Mouse (Mus musculus) activated CD4-positive, CD25-positive, alpha-beta regulatory T cell, adult 4 months (primary cell): ENCODE measurements around the gene Rin3. TPM values are rescaled to one million over a fixed set of nuclear protein-coding genes. Genes with fewer than 3 reads are reported as not detected.
A peak's percentile ranks its signal among the peaks of the same experiment; 100 is the strongest.

ENCODE experiments used
- ATAC-seq: one replicate; pipeline ENCODE4 v1.8.0; 2017
- polyA plus RNA-seq, 2 experiments: library from polyadenylated mRNA; unstranded; fragments of 100-300 nt; shearing (Covaris generic); gene quantifications; one replicate each; pipeline ENCODE4 v1.2.1; 2017

The Rin3 gene
- polyA plus RNA-seq, 2 experiments from 2014 or later: 41.7 to 60.6 TPM

DNA sequence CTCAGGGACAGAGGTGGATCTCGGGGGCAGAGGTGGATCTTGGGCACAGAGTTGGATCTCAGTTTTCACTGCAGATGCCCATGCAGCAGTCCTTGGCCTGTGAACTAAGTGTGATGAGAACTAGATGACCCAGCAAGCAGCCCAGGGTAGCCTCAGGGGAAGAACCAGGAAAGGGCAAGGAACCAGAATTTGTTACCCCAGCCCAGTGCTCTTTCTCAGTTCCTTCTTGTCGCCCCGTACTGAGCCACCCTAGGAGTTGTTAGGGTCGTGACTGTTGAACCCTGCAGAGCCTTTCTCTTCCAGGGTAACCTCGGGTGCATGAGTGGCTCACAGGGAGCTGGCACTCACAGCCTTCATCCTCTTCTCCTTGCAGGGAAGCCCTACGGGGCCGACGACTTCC lies 99.3 kb downstream of the Rin3 start:
- no peak for ATAC-seq

DNA sequence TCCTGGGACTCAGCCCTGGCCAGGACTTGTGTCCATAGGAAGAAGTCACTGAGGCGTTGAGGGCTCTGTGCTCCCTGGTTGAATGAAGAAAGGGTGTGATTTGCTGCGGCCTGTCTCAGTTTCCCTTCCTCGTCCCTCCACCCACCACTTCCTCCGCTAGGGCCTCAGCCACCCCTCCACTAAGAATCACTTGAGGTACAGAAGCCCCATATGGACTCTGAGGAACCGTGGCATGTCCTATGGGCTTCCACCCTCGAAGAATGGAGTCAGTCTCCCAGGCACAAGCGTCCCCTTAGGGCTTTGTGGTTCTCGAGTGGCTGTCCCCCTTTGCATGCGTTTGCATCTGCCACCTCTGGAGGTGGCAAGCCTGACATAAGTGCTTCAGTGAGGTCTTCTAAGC lies 100.4 kb downstream of the Rin3 start:
- ATAC-seq: no peak

DNA sequence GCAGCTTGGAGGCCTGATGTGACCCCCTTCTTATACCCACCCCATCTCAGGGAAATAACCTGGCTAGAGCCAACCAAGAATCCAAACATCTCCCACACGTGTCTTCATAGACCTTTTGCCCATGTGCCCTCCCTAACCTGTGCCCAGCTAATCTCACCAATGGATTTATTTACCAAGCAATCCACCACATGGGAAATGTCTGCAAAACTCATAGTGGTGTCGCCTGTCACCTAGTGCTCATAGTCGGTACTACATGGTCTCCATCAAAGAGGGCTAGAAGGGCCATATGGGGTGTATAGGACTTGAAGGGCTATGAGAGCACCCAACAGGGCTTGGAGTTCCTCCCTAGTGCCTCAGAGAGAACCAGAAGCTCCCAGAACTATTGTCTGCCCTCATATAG lies 102.0 kb downstream of the Rin3 start:
- ATAC-seq: peak; percentile 54

DNA sequence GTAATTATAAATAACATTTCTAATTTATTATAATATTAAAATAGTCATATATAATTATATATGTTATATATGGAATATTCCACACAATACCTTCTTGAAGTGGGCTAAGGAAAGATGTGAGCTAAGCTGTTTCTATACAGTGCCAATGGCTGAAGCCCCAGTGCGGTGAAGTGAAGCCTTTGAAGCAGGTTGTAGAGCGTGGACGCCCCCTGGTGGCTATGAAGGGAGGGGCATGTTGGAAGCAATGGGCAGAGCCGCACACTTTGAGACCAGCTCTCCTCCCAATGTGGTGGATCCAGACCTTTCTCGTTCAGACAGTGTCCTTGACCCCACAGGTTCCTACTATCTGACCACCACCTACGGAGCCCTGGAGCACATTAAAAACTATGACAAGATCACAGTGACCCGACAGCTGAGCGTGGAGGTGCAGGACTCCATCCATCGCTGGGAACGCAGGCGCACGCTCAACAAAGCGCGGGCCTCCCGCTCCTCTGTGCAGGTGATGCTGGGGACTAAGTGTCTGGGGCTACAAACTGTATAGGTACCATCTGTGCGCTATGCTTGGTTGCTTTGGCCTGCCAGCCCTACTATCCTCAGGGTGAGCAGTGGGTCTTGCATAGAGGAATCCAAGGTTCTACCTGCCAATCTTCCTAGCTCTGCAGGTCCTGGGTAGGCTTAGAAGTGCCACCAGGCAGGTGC lies 104.5 kb downstream of the Rin3 start:
- ATAC-seq: peak; percentile 79

DNA sequence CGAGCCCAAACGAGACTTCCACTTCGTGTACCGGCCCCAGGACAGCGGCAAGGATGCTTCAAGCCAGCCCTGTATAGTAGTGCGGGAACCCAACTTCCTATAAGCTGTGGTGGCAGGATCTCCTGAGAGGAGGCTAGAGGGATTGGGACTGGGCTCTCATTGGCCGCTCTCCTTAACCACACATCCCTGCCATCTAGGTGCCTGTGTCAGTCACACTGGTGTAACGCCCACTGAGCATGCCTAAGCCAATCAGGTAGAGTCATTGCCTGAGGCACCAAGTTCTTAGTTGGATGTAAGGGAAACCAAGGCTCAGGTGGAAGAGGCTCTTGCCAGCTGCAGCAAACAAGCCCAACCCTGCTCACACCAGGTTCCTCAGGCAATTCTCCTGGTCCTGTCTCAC lies 107.2 kb downstream of the Rin3 start:
- no peak for ATAC-seq

DNA sequence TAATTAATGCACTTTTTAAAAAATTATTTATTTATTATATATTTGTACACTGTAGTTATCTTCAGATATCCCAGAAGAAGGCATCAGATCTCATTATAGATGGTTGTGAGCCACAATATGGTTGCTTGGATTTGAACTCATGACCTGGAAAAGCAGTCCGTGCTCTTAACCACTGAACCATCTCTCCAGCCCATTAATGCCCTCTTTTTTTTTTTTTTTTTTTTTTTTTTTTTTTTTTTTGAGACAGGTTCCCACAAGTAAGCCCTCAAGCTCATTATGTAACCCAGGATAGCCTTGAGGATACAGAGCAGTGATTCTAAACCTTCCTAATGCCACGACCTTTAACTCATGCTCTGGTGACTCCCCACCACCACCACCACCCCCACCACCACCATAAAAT lies 108.3 kb downstream of the Rin3 start:
- ATAC-seq: no peak

DNA sequence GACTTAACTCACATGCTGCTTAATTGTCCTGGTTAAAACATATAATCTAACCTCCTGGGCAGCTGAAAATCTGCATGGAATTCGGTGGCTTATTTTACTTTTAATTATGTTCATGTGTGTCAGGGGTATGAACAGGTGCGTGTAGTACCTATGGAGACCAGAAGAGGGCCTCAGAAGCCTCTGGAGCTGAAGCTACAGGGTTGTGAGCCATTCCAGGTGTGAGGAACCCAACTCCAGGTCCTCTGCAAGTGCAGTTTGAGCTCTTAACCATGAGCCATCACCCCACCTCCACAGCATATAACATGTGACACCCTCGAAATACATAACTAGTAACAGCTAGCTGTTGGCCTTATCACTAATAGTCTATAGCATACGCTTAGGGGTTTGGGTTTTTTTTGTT lies 109.1 kb downstream of the Rin3 start:
- no peak for ATAC-seq

DNA sequence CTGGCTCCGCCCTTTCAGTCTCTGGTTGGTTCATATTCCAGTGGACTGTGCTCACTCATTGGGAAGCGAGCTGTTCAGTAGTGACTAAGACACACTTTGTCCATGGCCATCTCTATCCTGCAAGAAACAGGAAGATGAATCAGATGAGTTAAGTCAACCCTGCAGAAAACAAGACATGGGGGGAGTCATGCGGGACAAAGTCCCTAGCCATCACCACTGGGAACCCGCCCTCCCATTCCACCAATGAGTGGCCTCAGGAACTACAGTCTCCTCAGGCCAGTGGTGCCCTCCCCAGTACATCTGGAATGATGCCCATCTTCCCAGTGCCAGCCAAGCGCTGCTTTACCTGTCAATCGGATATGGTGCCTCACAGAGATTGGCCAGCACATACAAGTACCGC lies 111.6 kb downstream of the Rin3 start:
- ATAC-seq: no peak

DNA sequence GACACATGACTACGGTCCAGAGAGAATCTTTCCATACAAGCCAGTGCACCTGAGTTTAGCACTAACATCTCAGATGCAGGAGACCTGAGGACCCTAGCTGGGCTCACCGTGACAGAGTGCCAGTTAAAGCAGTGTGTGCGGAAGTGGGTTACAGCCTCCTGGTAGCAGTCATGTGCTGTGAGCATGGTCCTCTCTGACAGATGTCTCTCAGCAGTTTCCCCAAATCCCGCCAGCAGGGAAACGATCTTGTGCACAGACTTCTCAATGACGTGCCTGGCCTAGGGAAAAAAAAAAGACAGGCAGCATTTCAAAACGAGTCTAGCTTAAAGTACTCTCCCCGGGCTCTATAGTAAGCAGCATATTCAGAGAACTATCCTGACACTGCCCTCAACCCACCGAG lies 112.7 kb downstream of the Rin3 start:
- no peak for ATAC-seq

DNA sequence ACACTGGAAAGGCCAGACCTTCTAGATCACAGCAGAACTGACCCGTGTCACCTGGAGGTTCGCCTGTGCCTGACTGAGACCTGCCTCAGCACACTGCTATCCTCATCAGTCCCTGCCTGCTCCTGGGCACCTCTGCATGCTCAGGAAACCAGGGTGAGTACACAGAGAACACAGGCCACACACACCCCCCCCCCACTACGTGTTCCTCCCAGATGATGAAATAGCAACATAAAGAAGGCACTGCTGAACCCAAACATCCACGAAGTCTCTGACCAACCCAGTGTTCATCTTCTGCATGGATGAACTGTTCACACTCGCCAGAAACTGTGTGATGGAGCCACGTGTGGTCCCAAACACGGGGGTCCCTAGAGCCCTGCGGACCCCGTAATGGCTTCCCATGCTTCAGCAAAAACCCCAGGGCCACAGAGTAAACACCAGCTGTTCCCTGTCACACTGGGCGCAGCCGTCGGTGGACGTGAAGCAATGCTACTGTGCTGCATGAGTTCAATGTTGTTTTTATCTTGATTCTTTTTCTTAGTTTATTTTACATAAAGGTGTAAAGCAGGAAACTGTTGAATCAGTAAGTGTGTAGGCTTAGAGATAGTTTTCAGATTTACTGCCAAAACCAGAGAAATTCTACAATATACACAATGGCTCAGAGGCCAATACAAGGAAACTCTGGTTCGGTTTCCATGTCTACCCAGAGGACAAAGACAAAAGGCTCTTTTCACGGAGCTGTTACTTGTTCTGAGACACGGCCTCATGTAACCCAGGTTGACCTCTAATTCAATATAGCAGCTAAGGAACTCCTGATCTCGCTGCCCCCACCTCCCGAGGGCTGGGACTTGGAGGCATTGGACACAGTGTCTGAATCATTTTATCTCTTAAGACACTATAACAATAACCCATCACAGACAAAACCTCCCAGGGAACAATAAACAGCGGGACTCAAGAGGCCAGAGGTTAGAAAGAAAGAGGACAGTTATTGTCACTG lies 113.4 kb downstream of the Rin3 start:
- no peak for ATAC-seq

DNA sequence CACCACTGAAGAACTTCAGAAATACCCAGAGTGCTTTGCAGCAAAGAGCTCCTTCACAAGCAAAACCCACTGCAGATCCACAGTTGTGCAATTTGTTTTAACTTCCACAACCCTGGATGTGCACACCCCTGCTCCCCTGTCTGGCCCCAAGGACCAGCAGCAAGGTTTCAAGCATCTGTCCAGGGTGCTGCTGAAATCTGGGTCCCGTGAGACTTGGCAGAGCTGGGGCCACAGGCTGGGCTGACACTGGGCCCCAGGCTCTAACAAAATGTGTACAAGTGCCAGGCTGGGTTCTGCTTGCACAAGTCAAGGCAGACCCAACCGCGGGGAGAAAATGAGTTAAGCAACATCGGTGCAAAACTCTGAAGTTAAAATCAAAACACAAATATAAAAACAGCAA lies 115.7 kb downstream of the Rin3 start:
- no peak for ATAC-seq

DNA sequence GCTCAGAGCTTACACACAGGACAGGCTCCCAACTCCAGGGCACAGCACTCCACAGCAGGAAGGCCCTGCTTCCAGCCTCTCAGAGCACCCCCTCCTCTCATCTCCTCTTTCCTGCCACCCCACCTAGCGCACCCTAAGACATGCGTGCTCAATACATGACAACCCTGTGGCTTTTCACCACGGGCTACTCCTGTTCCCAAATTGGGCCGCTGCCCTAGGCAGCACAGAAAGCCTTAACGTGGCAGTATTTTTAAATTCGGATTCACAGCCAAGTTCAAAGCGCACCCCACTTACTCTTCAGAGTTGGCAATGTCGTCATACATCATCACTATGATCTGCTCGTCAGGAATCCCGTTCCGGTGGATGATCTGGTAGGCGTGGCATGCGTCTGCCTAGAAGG lies 130.3 kb downstream of the Rin3 start:
- no peak for ATAC-seq

DNA sequence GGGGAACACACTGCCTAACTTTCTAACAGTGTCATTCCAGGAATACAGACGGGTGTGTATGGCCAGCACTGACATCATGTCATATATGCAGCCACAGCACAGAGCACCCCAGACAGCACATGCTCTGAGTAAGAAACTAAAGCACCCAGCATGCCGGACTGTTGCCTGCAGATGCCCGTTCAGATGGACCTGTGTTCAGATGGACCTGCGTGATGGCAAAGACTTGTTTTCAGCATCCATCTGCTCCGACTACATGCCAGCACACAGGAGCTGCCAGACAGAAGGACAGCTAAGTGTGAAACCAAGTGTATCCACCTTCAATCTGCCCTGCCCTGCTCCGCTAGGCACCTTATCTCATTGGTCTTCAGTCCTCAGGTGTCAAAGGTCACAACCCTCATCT lies 131.8 kb downstream of the Rin3 start:
- ATAC-seq: no peak

DNA sequence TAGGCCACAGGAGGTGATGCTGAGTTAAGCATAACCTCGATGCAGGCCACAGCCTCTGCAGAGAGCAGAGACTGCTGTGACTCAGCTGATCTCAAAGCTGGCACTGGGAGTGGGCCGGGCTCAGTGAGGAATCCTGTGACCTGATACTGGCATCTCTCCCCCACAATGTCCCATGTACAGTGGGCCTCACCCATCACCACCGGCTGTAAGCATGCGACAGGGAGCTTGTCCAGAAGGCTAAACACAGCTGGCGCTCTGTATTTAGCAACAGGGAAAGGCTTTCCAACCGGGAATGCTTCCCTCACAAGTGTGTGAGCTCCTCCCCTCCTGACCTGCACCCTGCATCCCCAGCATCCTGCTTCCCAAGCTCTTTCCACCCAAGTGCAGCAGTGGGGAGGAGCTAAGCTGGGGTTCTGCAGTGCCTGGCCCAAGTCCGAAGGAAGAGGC lies 133.6 kb downstream of the Rin3 start:
- no peak for ATAC-seq

DNA sequence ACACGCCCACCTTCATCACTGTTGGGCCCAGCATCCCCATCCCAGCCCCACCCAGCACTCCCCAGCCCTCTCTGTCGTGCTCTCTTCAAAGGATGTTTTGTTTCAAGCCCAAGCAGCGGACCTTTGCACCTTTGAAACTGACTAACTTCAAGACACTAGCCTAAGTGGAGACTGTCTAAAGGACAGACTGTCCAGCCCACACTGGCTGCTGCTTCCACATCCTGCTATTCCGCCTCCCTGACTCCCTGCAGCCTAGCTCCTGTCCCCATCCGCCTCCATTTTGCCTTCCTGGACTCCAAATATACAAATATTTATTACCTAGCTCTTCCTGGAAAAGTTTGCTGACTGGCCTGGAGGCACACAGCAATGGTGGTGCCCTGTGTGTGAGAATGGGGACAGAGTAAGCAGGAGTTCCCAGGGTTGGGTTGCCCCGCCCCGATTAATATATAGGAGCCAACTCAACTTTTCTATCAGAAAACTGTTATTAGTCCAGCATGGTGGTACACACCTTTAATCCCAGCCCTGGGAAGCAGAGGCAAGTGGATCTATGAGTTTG lies 134.2 kb downstream of the Rin3 start:
- no peak for ATAC-seq

DNA sequence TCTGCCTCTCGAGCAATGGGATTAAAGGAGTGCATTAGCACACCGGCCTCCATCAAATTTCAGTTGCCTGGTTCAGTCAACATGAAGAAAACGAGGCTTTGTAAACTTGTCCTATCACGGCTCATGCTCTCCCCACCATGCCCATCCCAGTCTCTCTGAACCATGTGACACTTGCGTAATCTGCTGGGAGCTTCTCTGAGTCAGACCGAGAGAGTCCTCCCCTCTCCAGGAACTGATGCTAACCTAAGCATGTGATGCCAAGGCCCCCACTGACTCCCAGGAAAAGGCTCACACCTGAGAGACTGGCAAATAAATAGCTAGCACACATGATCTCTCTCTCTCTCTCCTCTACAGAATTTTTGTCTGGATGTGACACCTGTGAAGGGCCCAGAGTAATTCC lies 134.9 kb downstream of the Rin3 start:
- ATAC-seq: no peak

DNA sequence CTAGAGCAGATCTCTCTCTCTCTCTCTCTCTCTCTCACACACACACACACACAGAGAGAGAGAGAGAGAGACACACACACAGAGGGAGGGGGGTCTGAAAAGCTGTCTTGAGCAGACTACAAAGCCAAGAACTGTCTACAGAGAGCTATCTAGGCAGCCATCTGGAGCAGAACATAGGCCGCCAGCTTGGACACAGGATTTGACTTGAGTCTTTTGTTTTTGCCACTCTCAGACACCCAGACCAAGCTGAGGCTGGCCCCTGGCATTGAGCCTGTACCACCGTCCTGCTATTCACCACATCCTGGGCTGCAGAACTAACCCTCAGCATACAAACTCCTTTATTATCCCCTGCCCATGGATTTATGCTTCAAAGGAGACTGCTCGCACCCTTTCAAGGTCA lies 136.7 kb downstream of the Rin3 start:
- ATAC-seq: no peak

DNA sequence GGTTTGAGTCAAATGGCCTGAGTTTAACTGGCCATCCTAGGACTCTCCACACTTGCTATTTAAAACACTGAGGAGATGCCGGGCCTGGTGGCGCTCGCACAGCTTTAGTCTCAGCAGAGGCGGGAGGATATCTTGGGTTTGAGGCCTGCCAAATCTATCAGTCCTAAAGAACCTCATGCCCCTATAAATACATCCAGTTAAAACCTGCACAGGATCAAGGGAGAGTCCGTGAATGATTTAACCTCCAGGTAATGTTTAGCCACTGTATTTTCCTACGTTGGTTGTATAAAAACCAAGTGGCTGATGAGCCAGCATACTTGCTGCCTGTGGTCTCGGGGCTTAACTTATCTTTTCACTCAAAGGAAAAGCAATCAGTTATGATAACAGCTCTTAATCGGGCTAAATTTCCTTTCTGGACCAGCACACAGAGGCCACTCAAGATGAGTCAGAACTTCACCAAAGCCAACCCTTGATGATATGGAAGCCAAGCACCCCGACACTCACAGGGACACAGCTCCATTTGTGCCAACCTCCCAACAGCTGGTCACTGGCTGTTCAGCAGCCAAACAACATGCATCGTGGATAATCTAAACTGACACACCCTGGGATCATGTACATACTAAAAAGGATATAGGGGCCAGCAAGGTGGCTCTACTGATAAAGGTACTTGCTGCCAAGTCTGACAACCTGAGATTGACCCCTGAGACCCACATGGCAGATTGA lies 137.5 kb downstream of the Rin3 start:
- no peak for ATAC-seq

DNA sequence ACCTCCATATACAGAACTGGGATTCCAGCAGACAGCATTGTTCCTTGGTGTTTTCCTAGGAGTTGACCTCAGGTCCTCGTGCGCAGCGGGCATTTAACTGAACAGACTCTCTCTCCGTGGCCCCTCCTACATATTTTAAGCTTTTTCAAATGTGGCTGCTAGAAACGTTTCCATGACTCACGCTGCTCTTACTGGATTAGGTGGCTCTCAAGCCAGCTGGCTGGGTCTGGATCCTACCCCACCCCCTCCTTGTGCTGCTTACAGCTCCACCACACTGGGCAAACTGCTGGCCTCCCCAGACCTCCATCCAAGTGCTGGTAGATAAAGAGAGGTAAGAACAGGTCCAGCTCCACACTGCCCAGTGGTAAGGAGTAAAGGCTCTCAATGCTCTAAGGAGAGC lies 139.2 kb downstream of the Rin3 start:
- no peak for ATAC-seq

DNA sequence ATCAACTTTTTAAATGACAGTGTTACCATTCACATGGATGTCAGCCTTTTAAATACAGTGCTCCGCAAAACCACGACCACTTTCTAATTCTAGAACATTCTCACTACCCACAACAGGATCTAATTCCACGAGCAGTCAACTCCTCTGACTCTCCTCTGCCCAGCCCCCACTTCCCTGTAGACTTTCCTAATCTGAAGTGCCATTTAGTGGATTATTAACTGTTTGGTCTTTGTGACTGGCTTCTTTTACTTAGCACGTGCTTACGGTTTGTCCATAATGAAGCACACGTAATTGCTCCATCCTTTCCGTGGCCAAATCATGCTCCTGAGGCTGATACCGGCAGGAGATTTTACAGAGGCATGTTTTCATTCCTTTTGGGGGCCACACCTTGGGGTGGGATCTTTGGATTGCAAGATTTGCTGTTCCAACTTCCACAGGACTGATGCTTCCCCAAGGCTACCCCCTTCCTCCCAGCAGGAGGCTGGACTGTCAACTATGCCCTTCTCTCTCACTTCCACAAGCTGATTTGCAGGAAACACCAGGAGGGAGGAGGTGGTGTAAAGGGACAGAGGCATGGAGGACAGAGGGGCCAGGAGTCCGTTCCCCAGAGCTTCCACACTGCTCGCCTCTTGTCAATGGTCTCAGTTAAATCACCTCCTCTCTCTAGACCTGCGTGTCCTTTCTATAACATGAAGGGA lies 139.9 kb downstream of the Rin3 start:
- no peak for ATAC-seq

DNA sequence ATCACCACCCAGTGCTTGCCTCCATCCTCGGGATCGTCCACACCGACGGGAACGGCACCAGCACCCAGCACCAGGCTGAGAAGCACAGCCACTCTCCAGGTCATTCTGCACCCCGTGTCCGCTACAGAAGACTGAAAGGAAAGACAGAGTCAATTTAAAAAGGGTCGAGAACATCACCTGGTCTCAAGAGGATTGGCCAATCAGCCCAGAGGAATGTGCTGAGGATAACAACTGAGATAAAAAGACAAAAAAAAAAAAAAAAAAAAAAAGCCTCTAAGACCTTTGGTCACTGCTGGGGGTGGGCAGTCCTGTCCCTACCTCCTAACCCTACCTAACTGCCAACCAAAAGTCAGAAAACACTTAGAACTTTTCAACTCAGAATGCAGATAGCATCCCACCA lies 140.8 kb downstream of the Rin3 start:
- ATAC-seq: no peak

DNA sequence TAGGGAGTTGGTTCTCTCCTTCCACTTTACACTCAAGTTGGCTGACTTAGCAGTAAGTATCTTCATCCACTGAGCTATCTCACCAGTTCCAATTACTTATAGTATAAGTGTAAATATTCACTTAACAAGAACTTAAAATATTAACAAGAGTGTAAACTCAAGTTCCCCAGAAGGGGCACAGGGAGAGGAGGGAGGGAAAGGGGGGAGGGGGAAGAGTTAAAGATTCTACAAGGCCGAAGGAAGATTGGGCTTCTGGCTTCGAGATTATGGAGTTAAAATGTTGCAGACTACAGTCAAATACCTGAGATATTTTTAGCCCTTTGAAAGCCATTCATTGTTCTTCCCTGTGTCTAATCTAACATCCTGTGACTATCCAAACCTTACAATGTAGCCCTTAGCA lies 141.6 kb downstream of the Rin3 start:
- no peak for ATAC-seq
